Mouse (Mus musculus) forebrain, embryonic 10.5 days (tissue): Measurements from ENCODE around the gene Bcar3. TPM values are rescaled to one million over a fixed set of nuclear protein-coding genes. Genes with fewer than 3 reads are reported as not detected.
A peak's percentile ranks its signal among the peaks of the same experiment; 100 is the strongest.
"Not testable (repeated sequence)": the region's sequence is repeated elsewhere in the genome, so short reads cannot be mapped to it uniquely, and the experiment has no call there.

Experiments used
- DNase-seq: peaks from one replicate; pipeline ENCODE4 v3.0.0-alpha.2; 2017; ENCODE audit warnings: low spot score; ENCODE audit errors: extremely low spot score
- H3K27ac ChIP-seq: fragments of 300-500 bp; sonication (generic); 2 replicates; pipeline ENCODE4 v1.5.1; 2016; ENCODE audit warnings: mild to moderate bottlenecking
- H3K27me3 ChIP-seq: fragments of 300-500 bp; sonication (generic); 2 replicates; pipeline ENCODE4 v1.6.1; 2016; ENCODE audit warnings: mild to moderate bottlenecking; ENCODE audit not compliant: poor library complexity, severe bottlenecking
- H3K36me3 ChIP-seq: fragments of 300-500 bp; sonication (generic); replicated peaks from 2 replicates; pipeline ENCODE4 v1.6.1; 2016; ENCODE audit warnings: mild to moderate bottlenecking, moderate library complexity
- H3K4me1 ChIP-seq: fragments of 300-500 bp; sonication (generic); 2 replicates; pipeline ENCODE4 v1.6.1; 2016
- H3K4me3 ChIP-seq: fragments of 300-500 bp; sonication (generic); 2 replicates; pipeline ENCODE4 v1.5.1; 2016; ENCODE audit warnings: mild to moderate bottlenecking, moderate library complexity
- H3K9me3 ChIP-seq: fragments of 300-500 bp; sonication (generic); 2 replicates; pipeline ENCODE4 v1.6.1; 2016; ENCODE audit warnings: mild to moderate bottlenecking, moderate library complexity
- WGBS: fragments of 180-500 bp; shearing (Covaris S2); methylation state at CpG from one replicate; pipeline ENCODE4 v1.1.7; 2016; 5-methylcytosine and 5-hydroxymethylcytosine counted together
- polyA plus RNA-seq: library from polyadenylated mRNA; unstranded; fragments of >200 nt; fragmentation: Nextera tagmentation; extraction: Ambion mirVana; gene quantifications from 2 replicates; pipeline ENCODE4 v1.2.1, GENCODE M21; 2016

The Bcar3 gene
- polyA plus RNA-seq, 1 experiment from 2014 or later = 15.7 TPM

- 82% methylated on average over 6 of the region's 6 CpGs for whole genome bisulfite sequencing
- H3K27ac ChIP-seq = no peak overlapping the region
Measured at GRCm38 (mm10) chr3:122378634-122379033, 84.7 kb downstream of the Bcar3 start.

GRCm38 (mm10) chr3:122380776-122381175, 86.8 kb downstream of the Bcar3 start:
- Histone ChIP-seq H3K36me3 (no peaks in the 10 kb centered on the region), H3K9me3 (no peaks in the 10 kb centered on the region), H3K27me3 (no peaks in the 10 kb centered on the region), H3K27ac (no peak overlapping the region), H3K4me3 (no peak overlapping the region), H3K4me1 (peaks cover 27% of the 10 kb centered on the region)
- no peak for DNase-seq
- 89% methylated on average over 5 of the region's 5 CpGs for WGBS

More at GRCm38 (mm10) chr3:122378634-122379033, 84.7 kb downstream of the Bcar3 start:
- Histone ChIP-seq H3K36me3 (no peaks in the 10 kb centered on the region), H3K4me3 (no peak overlapping the region), H3K27me3 (peaks cover 7% of the 10 kb centered on the region; the same call in 1 of the 2 replicates), H3K9me3 (no peaks in the 10 kb centered on the region), H3K4me1 (peaks cover 36% of the 10 kb centered on the region)
- DNase-seq = no peak

- WGBS = 91% methylated on average over 3 of the region's 3 CpGs
- peaks cover 19% of the 10 kb centered on the region for H3K4me1 ChIP-seq
- H3K36me3 ChIP-seq = no peaks in the 10 kb centered on the region
- no peak for DNase-seq
- no peak overlapping the region for H3K27ac ChIP-seq
- H3K27me3 ChIP-seq = no peaks in the 10 kb centered on the region
- no peak overlapping the region for H3K4me3 ChIP-seq
- no peaks in the 10 kb centered on the region for H3K9me3 ChIP-seq
Measured at GRCm38 (mm10) chr3:122381591-122381990, 87.7 kb downstream of the Bcar3 start.

GRCm38 (mm10) chr3:122386444-122386843, 92.5 kb downstream of the Bcar3 start:
- Histone ChIP-seq H3K4me1 (no peaks in the 10 kb centered on the region), H3K36me3 (no peaks in the 10 kb centered on the region), H3K9me3 (no peaks in the 10 kb centered on the region), H3K27me3 (no peaks in the 10 kb centered on the region), H3K4me3 (no peak overlapping the region), H3K27ac (no peak overlapping the region; the same call in 1 of the 2 replicates)
- DNase-seq = no peak
- WGBS = 92% methylated on average over 5 of the region's 5 CpGs

GRCm38 (mm10) chr3:122387771-122388170, 93.8 kb downstream of the Bcar3 start:
- Histone ChIP-seq H3K9me3 (no peaks in the 10 kb centered on the region), H3K36me3 (no peaks in the 10 kb centered on the region), H3K4me3 (no peak overlapping the region), H3K27me3 (no peaks in the 10 kb centered on the region), H3K4me1 (0 out of 2 replicates have a peak, but pooled peaks cover 3% of the 10 kb centered on the region), H3K27ac (no peak overlapping the region)
- no peak for DNase-seq
- 88% methylated on average over 3 of the region's 3 CpGs for WGBS

GRCm38 (mm10) chr3:122389972-122390371, 96.0 kb downstream of the Bcar3 start:
- Histone ChIP-seq H3K4me3 (no peak overlapping the region), H3K27me3 (no peaks in the 10 kb centered on the region), H3K27ac (no peak overlapping the region), H3K4me1 (0 out of 2 replicates have a peak, but pooled peaks cover 3% of the 10 kb centered on the region), H3K36me3 (no peaks in the 10 kb centered on the region), H3K9me3 (no peaks in the 10 kb centered on the region)
- no peak for DNase-seq
- 86% methylated on average over 5 of the region's 5 CpGs for WGBS

GRCm38 (mm10) chr3:122391098-122391497, 97.2 kb downstream of the Bcar3 start:
- Histone ChIP-seq H3K9me3 (no peaks in the 10 kb centered on the region), H3K27ac (no peak overlapping the region), H3K4me3 (no peak overlapping the region), H3K27me3 (no peaks in the 10 kb centered on the region), H3K36me3 (no peaks in the 10 kb centered on the region), H3K4me1 (0 out of 2 replicates have a peak, but pooled peaks cover 3% of the 10 kb centered on the region)
- no peak for DNase-seq
- 95% methylated on average over 2 of the region's 2 CpGs for WGBS

GRCm38 (mm10) chr3:122391816-122392215, 97.9 kb downstream of the Bcar3 start:
- 64% methylated on average over 12 of the region's 12 CpGs for WGBS

GRCm38 (mm10) chr3:122393411-122393810, 99.5 kb downstream of the Bcar3 start:
- not testable (repeated sequence) for H3K36me3 ChIP-seq, H3K4me3 ChIP-seq, DNase-seq, H3K9me3 ChIP-seq, H3K27me3 ChIP-seq, H3K27ac ChIP-seq, H3K4me1 ChIP-seq
- WGBS = 47% methylated on average over 4 of the region's 4 CpGs

More at GRCm38 (mm10) chr3:122391816-122392215, 97.9 kb downstream of the Bcar3 start:
- no peaks in the 10 kb centered on the region for H3K36me3 ChIP-seq
- no peak for DNase-seq
- no peak overlapping the region for H3K4me3 ChIP-seq
- no peak overlapping the region for H3K27ac ChIP-seq
- no peaks in the 10 kb centered on the region for H3K9me3 ChIP-seq
- H3K27me3 ChIP-seq = no peaks in the 10 kb centered on the region
- H3K4me1 ChIP-seq = 0 out of 2 replicates have a peak, but pooled peaks cover 3% of the 10 kb centered on the region

- Histone ChIP-seq H3K4me3 (no peak overlapping the region), H3K27ac (no peak overlapping the region), H3K36me3 (no peaks in the 10 kb centered on the region), H3K9me3 (no peaks in the 10 kb centered on the region), H3K27me3 (no peaks in the 10 kb centered on the region), H3K4me1 (0 out of 2 replicates have a peak, but pooled peaks cover 3% of the 10 kb centered on the region)
- no peak for DNase-seq
- WGBS = 87% methylated on average over 12 of the region's 12 CpGs
Measured at GRCm38 (mm10) chr3:122393836-122394374, 100.0 kb downstream of the Bcar3 start.

- H3K4me3 ChIP-seq = no peak overlapping the region
- H3K4me1 ChIP-seq = peaks cover 4% of the 10 kb centered on the region
- DNase-seq = no peak
- 0 out of 2 replicates have a peak overlapping the region, but pooled peaks have one; percentile 31 for H3K27ac ChIP-seq
- 91% methylated on average over 4 of the region's 4 CpGs for WGBS
- no peaks in the 10 kb centered on the region for H3K27me3 ChIP-seq
- H3K9me3 ChIP-seq = no peaks in the 10 kb centered on the region
- H3K36me3 ChIP-seq = no peaks in the 10 kb centered on the region
Measured at GRCm38 (mm10) chr3:122396957-122397356, 103.0 kb downstream of the Bcar3 start.

- Histone ChIP-seq H3K4me3 (no peak overlapping the region), H3K27ac (no peak overlapping the region), H3K9me3 (no peaks in the 10 kb centered on the region), H3K4me1 (peaks cover 4% of the 10 kb centered on the region), H3K36me3 (no peaks in the 10 kb centered on the region), H3K27me3 (no peaks in the 10 kb centered on the region)
- 88% methylated on average over 7 of the region's 7 CpGs for WGBS
- DNase-seq = no peak
Measured at GRCm38 (mm10) chr3:122397401-122397800, 103.5 kb downstream of the Bcar3 start.

- no peak overlapping the region for H3K27ac ChIP-seq
- H3K4me1 ChIP-seq = peaks cover 4% of the 10 kb centered on the region
- H3K27me3 ChIP-seq = no peaks in the 10 kb centered on the region
- 94% methylated on average over 2 of the region's 2 CpGs for whole genome bisulfite sequencing
- no peaks in the 10 kb centered on the region for H3K9me3 ChIP-seq
- no peak for DNase-seq
- no peaks in the 10 kb centered on the region for H3K36me3 ChIP-seq
- no peak overlapping the region for H3K4me3 ChIP-seq
Measured at GRCm38 (mm10) chr3:122401011-122401410, 107.1 kb downstream of the Bcar3 start.
